Mouse (Mus musculus): Measurements from ENCODE around the gene Smpd4. TPM values are rescaled to one million over a fixed set of nuclear protein-coding genes. Genes with fewer than 3 reads are reported as not detected.

The Smpd4 gene
- polyA plus RNA-seq, 2 experiments from 2014 or later: 13.3 to 34.7 TPM

GRCm38 (mm10) chr16:17639081-17639480, 19.9 kb downstream of the Smpd4 start:
- ATAC-seq: no peak

- no peak for ATAC-seq
Measured at GRCm38 (mm10) chr16:17639951-17640350, 20.8 kb downstream of the Smpd4 start.

GRCm38 (mm10) chr16:17640706-17641105, 21.6 kb downstream of the Smpd4 start:
- ATAC-seq: no peak

- ATAC-seq: no peak
Measured at GRCm38 (mm10) chr16:17641301-17641700, 22.1 kb downstream of the Smpd4 start.

- no peak for ATAC-seq
Measured at GRCm38 (mm10) chr16:17642311-17642710, 23.2 kb downstream of the Smpd4 start.

GRCm38 (mm10) chr16:17643437-17643990, 24.4 kb downstream of the Smpd4 start:
- no peak for ATAC-seq

GRCm38 (mm10) chr16:17646310-17647114, 27.4 kb downstream of the Smpd4 start, which contains the start of gene Ccdc74a:
Ccdc74a (plus strand) TSS chr16:17646470.
- peak; percentile 95 for ATAC-seq

- ATAC-seq: no peak
Measured at GRCm38 (mm10) chr16:17647156-17647555, 28.0 kb downstream of the Smpd4 start.

- ATAC-seq: no peak
Measured at GRCm38 (mm10) chr16:17647566-17648340, 28.6 kb downstream of the Smpd4 start.

GRCm38 (mm10) chr16:17649925-17650605, 30.9 kb downstream of the Smpd4 start:
- ATAC-seq: no peak

GRCm38 (mm10) chr16:17650711-17651110, 31.6 kb downstream of the Smpd4 start:
- no peak for ATAC-seq

- ATAC-seq: no peak
Measured at GRCm38 (mm10) chr16:17652607-17653006, 33.5 kb downstream of the Smpd4 start.

GRCm38 (mm10) chr16:17653601-17654000, 34.4 kb downstream of the Smpd4 start:
- no peak for ATAC-seq

- ATAC-seq: no peak
Measured at GRCm38 (mm10) chr16:17654188-17654795, 35.1 kb downstream of the Smpd4 start.

- no peak for ATAC-seq
Measured at GRCm38 (mm10) chr16:17656212-17656871, 37.2 kb downstream of the Smpd4 start.

GRCm38 (mm10) chr16:17665568-17665967, 46.4 kb downstream of the Smpd4 start:
- no peak for ATAC-seq

- no peak for ATAC-seq
Measured at GRCm38 (mm10) chr16:17669886-17670285, 50.7 kb downstream of the Smpd4 start.

Measured in CD4-positive, CD25-positive, alpha-beta regulatory T cell, adult 4 months (primary cell).